Mouse (Mus musculus) bone marrow, adult 2 months (tissue): ENCODE measurements around the gene Rsf1.

Source experiments
- CTCF ChIP-seq: fragments of 200-500 bp; IDR thresholded peaks from 2 replicates; pipeline ENCODE4 v1.5.1; 2011; ENCODE audit warnings: low read length, control low read depth; ENCODE audit not compliant: control insufficient read depth, insufficient read depth
- POLR2A ChIP-seq: fragments of 200-500 bp; IDR thresholded peaks from 2 replicates; pipeline ENCODE4 v1.6.1; 2011; ENCODE audit warnings: low read depth, mild to moderate bottlenecking, control low read depth, low read length, borderline replicate concordance; ENCODE audit not compliant: control insufficient read depth

DNA sequence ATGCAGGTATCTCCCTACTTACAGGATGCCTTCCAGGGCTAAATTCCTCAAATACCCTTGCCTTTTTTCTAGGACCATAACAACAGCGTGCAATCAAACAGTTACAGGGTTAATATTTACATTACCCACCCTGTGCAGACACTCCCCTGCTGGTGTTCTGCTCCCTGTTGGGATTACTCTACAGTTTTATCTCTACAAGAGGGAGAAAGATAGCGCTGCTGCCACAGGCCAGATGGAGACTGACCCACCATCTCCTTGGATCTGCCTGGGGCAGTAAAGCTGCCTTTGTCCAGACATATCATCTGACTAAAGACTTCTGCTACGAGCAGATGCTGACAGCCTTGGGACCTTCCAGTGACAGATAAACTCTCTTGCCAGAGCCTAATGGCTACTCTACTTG lies 10.8 kb downstream of the Rsf1 start:
- TF ChIP-seq CTCF (no peak), POLR2A (no peak)
